Mouse (Mus musculus): ENCODE results near the gene Rdh12.

GRCm38 (mm10) chr12:79190931-79191673, 17.6 kb upstream of the Rdh12 start:
- TF ChIP-seq POLR2A (IDR thresholded peaks at IDR 0.05; ENCODE audit: borderline replicate concordance, low read depth, low read length) (no peak), CTCF (IDR thresholded peaks at IDR 0.05; ENCODE audit: low read depth, low read length) (no peak)
